Mouse (Mus musculus): ENCODE measurements around the gene Chl1. TPM values are rescaled to one million over a fixed set of nuclear protein-coding genes. Genes with fewer than 3 reads are reported as not detected.

Gene Chl1
- 77.0 and 97.9 TPM in 2 replicates for polyA plus RNA-seq (2015; fragmentation: Nextera tagmentation; extraction: Ambion mirVana)

DNA sequence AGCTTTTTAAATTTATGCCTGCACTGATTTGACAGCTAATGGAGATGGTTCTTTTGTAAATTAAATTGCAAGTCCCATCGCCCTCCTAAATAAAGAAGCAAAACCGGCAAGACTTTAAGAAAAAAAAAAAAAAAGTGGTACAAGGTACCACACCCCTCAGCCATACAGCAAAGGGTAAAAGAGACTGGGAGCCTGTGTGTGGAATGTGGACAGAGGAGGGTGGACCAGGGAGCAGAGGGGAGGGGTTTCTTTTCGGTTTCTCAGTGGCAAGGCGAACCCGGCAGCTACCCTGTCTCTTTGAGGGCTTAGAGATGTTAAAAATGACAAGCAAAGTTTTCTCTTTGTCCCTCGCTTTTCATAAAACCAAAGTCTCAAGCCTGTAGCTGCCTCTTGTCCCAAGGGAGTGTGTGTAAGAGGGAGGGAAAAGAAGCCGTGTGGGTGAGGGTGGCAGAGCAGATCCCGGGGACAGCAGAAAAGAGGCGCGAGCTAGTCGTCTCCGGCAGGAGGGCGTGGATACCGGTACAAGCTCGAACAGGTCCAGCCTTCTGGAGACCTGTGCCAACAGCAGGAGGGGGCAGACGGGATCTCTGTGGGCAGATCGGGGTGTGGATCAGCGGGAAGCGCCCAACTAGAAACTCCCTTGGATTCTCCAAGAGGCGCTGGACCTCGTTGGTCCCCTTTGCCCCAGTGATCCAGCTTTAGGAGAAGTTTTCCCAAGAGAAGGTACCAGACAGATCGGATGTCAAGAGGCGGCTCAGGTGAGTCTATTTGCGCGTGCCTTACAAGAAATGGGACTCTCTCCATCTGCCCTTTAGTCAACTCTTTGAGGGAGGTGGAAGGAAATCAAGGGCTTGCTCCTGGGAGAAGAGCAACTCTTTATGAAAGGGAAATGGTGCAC is at the start of gene Chl1:
Gene Chl1, plus strand, starts transcription at position 195 of the 898 bp plus-strand sequence.
- no peaks in the 10 kb centered on the region for H3K36me3 ChIP-seq
- 2% methylated on average over 25 of the region's 25 CpGs for WGBS
- H3K4me3 ChIP-seq (replicated peaks): peak within 1 kb of the TSS; percentile 66
- peak within 1 kb of the TSS; percentile 97 for H3K27ac ChIP-seq (replicated peaks)
- H3K9ac ChIP-seq (replicated peaks): peak within 1 kb of the TSS; percentile 90
- no peaks in the 10 kb centered on the region for H3K27me3 ChIP-seq (replicated peaks)
- H3K4me2 ChIP-seq: peak within 1 kb of the TSS; percentile 69
- no peaks in the 10 kb centered on the region for H3K9me3 ChIP-seq (replicated peaks)
- peaks cover 28% of the 10 kb centered on the region for H3K4me1 ChIP-seq
- ATAC-seq (ENCODE audit: low FRiP score): peak; percentile 51

DNA sequence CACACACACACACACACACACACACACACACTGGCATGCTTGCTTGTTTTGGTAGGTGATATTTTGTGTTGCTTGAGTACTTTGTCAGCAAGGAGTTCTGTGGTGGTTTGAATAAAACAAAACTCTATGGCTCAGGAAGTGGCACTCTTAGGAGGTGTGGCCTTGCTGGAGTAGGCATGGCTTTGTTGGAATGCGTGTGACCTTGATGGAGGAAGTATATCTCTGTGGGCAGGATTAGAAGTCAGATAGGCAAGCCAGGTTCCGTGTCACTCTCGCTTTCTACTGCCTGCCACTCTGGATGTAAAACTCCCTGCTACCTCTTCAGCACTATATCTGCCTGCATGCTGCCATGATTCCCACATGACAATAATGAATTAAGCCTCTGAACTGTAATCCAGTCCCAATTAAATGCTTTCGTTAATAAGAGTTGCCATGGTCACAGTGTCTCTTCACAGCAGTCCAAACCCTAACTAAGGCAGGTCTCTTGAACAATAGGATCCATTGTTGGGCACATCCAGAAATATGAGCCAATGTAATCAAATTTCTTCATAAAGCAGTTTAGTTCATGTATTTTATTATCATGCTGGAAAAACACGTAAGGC is 44.8 kb upstream of the Chl1 start:
- 73% methylated on average over 5 of the region's 5 CpGs for WGBS
- H3K36me3 ChIP-seq: no peaks in the 10 kb centered on the region
- no peak for ATAC-seq (ENCODE audit: low FRiP score)
- no peaks in the 10 kb centered on the region for H3K9me3 ChIP-seq (replicated peaks)
- no peak overlapping the region for H3K4me2 ChIP-seq
- no peak overlapping the region for H3K27ac ChIP-seq (replicated peaks)
- no peaks in the 10 kb centered on the region for H3K4me1 ChIP-seq
- H3K4me3 ChIP-seq (replicated peaks): no peak overlapping the region
- H3K9ac ChIP-seq (replicated peaks): no peak overlapping the region
- no peaks in the 10 kb centered on the region for H3K27me3 ChIP-seq (replicated peaks)

DNA sequence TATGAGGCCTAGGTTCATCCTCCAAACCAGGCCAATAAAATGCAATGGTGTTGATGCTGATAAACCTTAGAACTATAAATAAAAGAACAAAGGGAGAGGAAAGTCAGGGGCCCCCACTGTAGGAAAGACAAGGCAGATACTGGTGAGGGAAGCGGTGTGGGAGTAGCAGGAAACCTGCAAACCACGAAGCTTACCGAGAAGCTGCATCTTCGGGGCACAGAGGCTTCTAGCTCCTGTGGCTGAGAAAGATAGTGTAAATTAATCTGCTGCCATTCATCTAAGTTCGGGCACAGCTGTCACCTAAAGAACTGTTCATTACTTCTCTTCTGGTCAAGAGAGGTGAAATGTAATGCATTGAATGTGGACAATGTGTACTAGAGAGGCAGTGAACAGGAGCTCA is 37.1 kb upstream of the Chl1 start:
- peaks cover 5% of the 10 kb centered on the region; the same call in 1 of the 2 replicates for H3K4me1 ChIP-seq
- no peaks in the 10 kb centered on the region for H3K9me3 ChIP-seq (replicated peaks)
- WGBS: 32% methylated on average over 5 of the region's 5 CpGs
- no peak overlapping the region for H3K4me3 ChIP-seq (replicated peaks)
- no peak overlapping the region for H3K4me2 ChIP-seq
- H3K36me3 ChIP-seq: no peaks in the 10 kb centered on the region
- no peak; the same call in 1 of the 2 replicates for ATAC-seq (ENCODE audit: low FRiP score)
- H3K27ac ChIP-seq (replicated peaks): peak overlapping the region; percentile 51; the same call in 1 of the 2 replicates
- H3K9ac ChIP-seq (replicated peaks): no peak overlapping the region
- no peaks in the 10 kb centered on the region for H3K27me3 ChIP-seq (replicated peaks)

DNA sequence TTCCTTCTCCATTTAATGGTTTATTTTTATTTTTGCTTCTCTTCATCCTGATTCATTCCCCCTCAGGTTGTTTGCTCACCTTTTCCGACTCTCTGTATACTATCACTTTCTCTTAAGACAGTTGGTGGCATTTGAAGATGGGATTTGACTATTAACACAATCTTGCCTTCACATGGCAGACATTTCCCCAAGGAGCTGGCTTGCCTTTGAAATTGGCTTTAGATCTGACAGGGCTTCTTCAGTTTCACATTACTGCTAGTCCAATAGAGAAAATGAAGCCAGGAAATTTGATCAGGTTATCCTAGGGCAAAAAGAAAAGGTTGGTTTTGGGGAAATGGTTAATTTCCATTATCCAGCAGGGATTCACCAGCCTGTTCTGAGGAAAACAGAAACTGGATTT is 23.2 kb upstream of the Chl1 start:
- 92% methylated on average over 1 of the region's 1 CpGs for WGBS
- Histone ChIP-seq H3K9ac (replicated peaks) (no peak overlapping the region), H3K36me3 (no peaks in the 10 kb centered on the region), H3K9me3 (replicated peaks) (no peaks in the 10 kb centered on the region), H3K27ac (replicated peaks) (no peak overlapping the region), H3K27me3 (replicated peaks) (no peaks in the 10 kb centered on the region), H3K4me3 (replicated peaks) (no peak overlapping the region), H3K4me2 (no peak overlapping the region), H3K4me1 (no peaks in the 10 kb centered on the region)
- no peak for ATAC-seq (ENCODE audit: low FRiP score)

DNA sequence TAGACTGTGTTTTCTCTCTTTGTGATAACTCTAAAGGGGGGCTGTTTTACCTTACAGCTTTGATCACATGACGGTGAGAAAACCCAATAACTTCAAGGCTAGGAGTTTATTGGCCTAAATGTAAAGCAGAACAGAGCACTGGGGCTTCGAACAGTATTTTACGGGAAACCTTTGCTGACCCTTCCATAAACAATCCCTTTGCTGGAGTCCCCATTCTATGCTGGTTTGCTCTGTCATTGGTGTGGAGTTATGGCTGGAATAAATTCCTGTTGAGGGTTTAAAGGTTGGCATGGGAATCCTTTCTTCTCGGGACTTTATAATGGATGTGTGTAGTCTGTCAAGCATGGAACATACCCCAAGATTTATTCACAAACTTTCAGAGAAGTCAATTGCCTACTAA is 12.0 kb upstream of the Chl1 start:
- peaks cover 4% of the 10 kb centered on the region; the same call in 1 of the 2 replicates for H3K4me1 ChIP-seq
- no peak overlapping the region for H3K9ac ChIP-seq (replicated peaks)
- H3K4me3 ChIP-seq (replicated peaks): no peak overlapping the region
- H3K4me2 ChIP-seq: no peak overlapping the region
- H3K27ac ChIP-seq (replicated peaks): no peak overlapping the region
- WGBS: 16% methylated on average over 4 of the region's 4 CpGs
- H3K36me3 ChIP-seq: no peaks in the 10 kb centered on the region
- no peaks in the 10 kb centered on the region for H3K9me3 ChIP-seq (replicated peaks)
- peak; percentile 35; the same call in 1 of the 2 replicates for ATAC-seq (ENCODE audit: low FRiP score)
- no peaks in the 10 kb centered on the region for H3K27me3 ChIP-seq (replicated peaks)

DNA sequence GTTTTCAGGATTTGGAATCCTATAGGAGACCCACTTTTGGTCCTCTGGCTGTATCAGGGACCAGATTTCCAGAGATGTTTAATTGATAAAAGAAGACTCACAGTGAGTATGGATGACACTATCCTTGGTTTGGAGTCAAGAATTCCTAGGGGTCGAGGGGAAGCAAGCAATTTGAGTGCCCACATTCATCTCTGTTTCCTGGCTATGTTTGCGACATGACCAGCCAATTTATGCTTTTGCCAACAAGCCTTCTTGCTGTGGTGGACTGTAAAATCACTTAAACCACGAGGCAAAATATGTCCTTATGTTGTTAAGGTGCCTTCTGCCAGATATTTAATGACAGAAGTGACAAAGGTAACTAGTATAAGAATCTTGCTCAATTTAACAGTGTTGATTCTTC is 6.3 kb upstream of the Chl1 start:
- 58% methylated on average over 3 of the region's 3 CpGs for WGBS
- Histone ChIP-seq H3K36me3 (no peaks in the 10 kb centered on the region), H3K9me3 (replicated peaks) (no peaks in the 10 kb centered on the region), H3K27ac (replicated peaks) (no peak overlapping the region), H3K4me3 (replicated peaks) (no peak overlapping the region), H3K27me3 (replicated peaks) (no peaks in the 10 kb centered on the region), H3K4me2 (no peak overlapping the region), H3K4me1 (peaks cover 7% of the 10 kb centered on the region; the same call in 1 of the 2 replicates), H3K9ac (replicated peaks) (no peak overlapping the region)
- ATAC-seq (ENCODE audit: low FRiP score): no peak

DNA sequence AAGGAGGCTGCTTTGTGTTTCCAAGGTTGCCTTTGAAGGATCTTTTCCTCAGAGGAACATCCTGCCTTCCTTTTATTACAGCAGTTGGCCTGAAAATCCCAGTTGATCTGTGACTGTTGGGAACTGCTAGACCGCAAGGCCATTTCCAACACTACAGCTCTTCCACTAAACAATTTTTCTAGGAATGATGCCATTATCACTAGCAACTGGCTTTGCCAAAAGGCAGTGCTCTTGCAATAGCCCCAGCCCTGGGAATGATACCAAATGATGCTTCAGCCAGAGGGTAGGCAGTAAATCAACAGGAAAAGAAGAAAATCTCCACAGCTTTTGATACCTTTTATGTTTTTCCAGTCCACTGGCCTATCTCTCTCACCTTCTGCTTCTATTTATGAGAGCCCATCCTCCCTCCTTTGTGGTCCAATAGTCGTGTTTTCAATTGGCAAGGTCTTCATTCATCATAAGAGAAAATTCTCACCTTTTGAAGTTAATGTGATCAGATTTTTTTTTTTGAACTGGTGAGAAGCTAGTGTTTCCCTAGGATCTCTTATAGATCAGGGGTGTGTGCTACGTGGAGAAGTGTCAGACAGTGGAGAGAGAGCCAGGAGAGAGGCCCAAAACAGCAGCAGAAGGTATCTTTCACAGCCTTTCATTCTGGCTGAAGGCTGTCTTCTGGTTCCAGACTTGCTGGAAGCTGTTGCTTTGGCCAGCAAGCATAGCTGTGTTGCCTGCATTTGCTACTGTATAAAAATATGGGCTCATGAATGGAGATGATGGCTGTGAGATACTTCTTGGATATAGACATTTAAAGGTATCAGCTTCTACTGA is 2.4 kb upstream of the Chl1 start:
- ATAC-seq (ENCODE audit: low FRiP score): no peak
- Histone ChIP-seq H3K4me3 (replicated peaks) (no peak overlapping the region), H3K36me3 (no peaks in the 10 kb centered on the region), H3K9me3 (replicated peaks) (no peaks in the 10 kb centered on the region), H3K27ac (replicated peaks) (peak overlapping the region; percentile 58), H3K27me3 (replicated peaks) (no peaks in the 10 kb centered on the region), H3K4me2 (no peak overlapping the region), H3K9ac (replicated peaks) (no peak overlapping the region), H3K4me1 (peaks cover 22% of the 10 kb centered on the region)
- WGBS: 51% methylated on average over 3 of the region's 3 CpGs

DNA sequence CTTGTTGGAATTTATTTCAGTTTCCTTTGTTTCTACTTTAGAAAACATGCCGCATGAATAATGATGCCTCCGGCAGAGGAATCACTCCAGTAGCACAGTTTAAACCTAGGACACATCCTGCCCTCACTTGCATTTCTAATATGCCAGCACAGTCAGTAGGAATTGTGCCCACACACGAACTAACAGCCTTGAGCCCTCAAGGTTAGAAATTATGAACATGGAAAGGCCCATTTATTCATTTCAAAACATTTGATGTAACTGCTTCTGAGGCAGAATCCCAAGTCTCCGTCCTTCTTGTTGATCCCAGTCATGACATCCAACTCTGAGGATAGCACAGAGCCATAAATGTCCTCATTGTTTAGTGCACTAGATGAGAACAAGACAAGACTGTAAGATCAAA is 790 bp upstream of the Chl1 start:
- Histone ChIP-seq H3K36me3 (no peaks in the 10 kb centered on the region), H3K9ac (replicated peaks) (no peak overlapping the region), H3K27me3 (replicated peaks) (no peaks in the 10 kb centered on the region), H3K4me1 (peaks cover 23% of the 10 kb centered on the region), H3K9me3 (replicated peaks) (no peaks in the 10 kb centered on the region), H3K27ac (replicated peaks) (0 out of 2 replicates have a peak overlapping the region, but pooled peaks have one; percentile 97), H3K4me3 (replicated peaks) (no peak overlapping the region; the same call in 1 of the 2 replicates), H3K4me2 (peak overlapping the region; percentile 69)
- ATAC-seq (ENCODE audit: low FRiP score): no peak
- WGBS: 31% methylated on average over 4 of the region's 4 CpGs

DNA sequence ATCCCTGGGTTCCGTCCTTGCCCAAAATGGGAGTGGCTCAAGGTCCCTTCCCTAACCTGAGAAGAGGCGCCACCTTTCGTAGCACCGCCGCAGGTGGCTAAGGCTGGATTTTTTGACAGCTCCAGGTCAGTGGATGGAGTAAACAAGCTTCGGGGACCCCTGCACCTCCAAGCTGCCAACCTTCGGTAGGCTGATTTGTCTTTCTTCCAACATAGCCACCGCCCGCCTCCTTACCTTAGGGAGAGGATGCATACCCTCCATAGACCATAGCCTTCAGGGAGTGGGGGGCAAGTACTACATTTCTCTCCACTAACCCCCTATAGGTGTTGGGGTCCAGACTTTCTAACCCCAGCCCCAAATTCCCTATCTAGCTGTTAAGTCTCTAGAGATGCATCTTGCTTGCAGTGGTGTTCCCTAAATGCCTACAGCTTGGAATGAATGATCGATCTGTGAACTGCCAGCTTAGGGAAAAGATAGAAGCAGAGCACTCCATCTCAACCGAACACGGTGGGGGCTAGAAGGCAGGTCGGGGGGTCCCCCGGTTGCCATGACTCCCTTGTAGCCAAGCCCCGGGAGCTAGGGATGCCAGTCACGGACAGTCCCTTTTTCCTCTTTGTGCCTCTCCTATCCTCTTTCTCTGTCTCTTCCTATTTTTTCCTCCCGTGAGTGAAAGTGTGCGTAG is 1.0 kb downstream of the Chl1 start:
- Histone ChIP-seq H3K4me3 (replicated peaks) (peak overlapping the region; percentile 66), H3K9ac (replicated peaks) (peak overlapping the region; percentile 90), H3K36me3 (no peaks in the 10 kb centered on the region), H3K4me1 (peaks cover 36% of the 10 kb centered on the region), H3K9me3 (replicated peaks) (no peaks in the 10 kb centered on the region), H3K27me3 (replicated peaks) (no peaks in the 10 kb centered on the region), H3K4me2 (peak overlapping the region; percentile 69), H3K27ac (replicated peaks) (peak overlapping the region; percentile 97)
- ATAC-seq (ENCODE audit: low FRiP score): peak; percentile 73
- WGBS: 2% methylated on average over 18 of the region's 18 CpGs

DNA sequence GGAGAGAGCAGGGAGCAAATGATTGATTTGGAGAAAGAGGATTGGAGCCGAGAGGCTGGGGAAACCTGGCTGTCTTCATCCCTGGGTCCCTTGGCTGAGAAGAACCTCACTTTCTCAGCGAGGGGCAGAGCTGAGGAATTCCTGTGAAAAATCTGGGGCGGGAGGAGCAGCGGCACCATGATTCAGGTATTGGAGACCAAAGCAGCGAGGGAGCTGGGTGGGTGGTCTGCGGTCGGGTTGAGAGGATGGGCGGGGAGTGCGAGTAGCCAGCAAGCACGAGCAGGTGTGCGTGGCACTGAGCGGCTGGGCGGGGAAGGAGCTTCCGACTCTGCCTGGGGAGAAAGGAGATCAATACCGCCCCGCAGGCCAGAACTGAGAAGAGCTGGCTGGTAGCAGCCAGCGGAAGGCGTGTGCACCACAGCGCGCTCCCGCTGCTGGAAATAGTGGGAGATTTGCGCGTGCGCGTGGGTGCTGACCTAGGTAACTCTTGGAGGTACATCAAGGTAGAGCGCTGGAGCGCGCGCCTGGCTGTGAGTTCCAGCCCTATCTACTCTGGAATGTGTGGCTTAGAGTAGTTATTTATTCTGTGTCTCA is 1.7 kb downstream of the Chl1 start:
- under 1% methylated on average over 29 of the region's 29 CpGs for whole genome bisulfite sequencing
- no peaks in the 10 kb centered on the region for H3K27me3 ChIP-seq (replicated peaks)
- H3K27ac ChIP-seq (replicated peaks): peak overlapping the region; percentile 97
- no peaks in the 10 kb centered on the region for H3K36me3 ChIP-seq
- peak overlapping the region; percentile 66 for H3K4me3 ChIP-seq (replicated peaks)
- peak overlapping the region; percentile 69 for H3K4me2 ChIP-seq
- peak overlapping the region; percentile 90 for H3K9ac ChIP-seq (replicated peaks)
- peak; percentile 89 for ATAC-seq (ENCODE audit: low FRiP score)
- H3K4me1 ChIP-seq: peaks cover 36% of the 10 kb centered on the region
- H3K9me3 ChIP-seq (replicated peaks): no peaks in the 10 kb centered on the region
